Mouse (Mus musculus): ENCODE data around the gene Lipo3. TPM values are rescaled to one million over a fixed set of nuclear protein-coding genes. Genes with fewer than 3 reads are reported as not detected.
"Not testable (repeated sequence)": the region's sequence is repeated elsewhere in the genome, so short reads cannot be mapped to it uniquely, and the experiment has no call there.

Lipo3 gene
- 8.1 and 10.0 TPM in 2 replicates for polyA plus RNA-seq (2012; rRNA removed)

DNA sequence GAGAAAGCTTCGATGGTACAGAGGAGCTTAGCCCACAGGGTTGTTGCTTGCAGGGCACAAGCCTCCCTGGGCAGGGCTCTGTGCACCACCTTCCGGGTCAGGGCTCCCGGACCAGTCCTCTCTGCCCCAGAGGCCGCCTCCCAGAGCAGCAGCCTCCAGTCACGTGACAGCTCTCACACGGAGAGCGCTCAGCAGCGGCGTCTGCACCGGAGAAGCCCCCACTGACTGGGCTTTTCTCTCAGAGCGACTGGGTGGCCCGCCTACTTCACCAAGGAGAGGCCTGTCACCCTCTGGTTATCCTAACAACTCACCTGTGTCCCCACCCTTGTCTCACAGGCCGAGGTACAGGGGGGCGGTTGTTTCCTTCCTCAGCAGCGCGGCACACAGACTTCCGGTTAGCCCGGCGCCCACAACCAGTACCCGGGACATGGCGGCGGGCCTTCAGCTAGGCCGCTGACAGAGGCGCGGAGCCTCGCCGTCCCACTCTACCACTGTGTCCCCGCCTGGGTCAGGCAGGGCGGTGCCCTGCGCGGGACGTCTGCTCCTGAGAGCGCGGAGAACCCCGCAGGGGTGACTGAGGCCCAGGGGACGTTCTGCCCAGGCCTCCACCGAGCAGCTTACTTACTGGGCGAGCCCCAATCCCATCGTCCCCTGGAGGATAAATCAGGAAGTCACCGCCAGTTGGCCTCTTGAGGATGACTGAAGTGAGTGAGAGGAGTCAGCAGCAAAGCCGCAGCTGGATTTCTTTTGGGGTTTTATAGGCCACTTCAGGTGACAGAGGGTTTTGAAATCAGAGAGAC lies at the start of gene Lipo3:
Gene Lipo3 (minus strand): TSS at position 665 of the 800 bp plus-strand sequence.
- DNase-seq (ENCODE audit: low read depth), result peak; percentile 33

DNA sequence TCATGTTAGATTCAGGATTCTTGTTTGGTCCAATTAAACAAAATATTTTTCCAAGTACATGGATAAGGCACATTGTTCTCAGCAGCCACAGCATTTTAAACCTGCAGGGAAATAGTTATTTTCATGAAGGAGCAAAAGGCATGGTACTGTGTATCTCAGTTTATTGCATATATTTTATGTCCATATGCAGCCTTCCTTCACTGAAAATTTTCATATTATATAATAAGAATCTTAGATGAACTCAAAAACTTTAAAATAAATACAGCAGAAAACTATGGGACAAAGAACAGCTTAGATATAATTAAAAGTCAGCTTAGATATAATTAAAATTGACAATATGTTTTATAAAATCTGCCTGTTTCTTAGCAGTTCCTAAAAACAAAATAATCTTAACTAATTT lies 25.6 kb upstream of the Lipo3 start, which contains the start of gene Lipo1:
Gene Lipo1 (minus strand): TSS at position 101 of the 400 bp plus-strand sequence.
- DNase-seq (ENCODE audit: low read depth), result not testable (repeated sequence)

DNA sequence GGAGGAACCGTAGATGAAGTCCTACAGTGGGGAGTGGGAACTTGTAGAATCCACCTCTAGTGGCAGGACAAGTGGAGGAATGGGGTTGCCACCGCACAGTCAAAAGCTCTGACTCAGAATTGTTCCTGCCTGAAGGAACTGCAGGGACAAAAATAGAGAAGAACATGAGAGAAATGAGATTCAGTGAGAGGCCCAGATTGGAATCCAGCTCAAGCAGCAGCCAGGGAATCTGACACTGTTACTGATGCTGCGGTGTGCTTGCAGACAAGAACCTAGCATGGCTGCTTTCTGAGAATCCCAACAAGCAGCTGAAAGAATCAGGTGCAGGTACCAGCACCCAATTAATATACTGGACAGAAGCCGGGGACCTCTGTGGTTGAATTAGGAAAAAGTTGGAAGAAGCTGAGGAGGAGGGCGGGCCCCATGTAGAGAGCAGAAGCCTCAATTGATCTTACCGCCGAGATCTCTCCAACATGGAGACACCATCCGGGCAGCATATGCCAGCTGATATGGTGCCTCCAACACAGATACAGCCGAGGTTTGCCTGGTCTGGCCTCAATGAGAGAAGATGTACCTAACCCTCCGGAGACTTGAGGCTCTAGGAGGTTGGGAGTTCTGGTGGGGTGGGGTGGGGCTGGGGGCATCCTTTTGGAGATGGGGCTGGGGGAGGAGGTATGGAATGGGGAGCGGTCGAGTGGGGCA lies 25.0 kb upstream of the Lipo3 start:
- no peak for DNase-seq (ENCODE audit: low read depth)
- TF ChIP-seq POLR2A (IDR thresholded peaks at IDR 0.05; ENCODE audit: borderline replicate concordance, extremely low read depth, insufficient read depth, insufficient read length, poor library complexity, severe bottlenecking) (no peak), CTCF (IDR thresholded peaks at IDR 0.05; ENCODE audit: borderline replicate concordance, extremely low read depth, insufficient read depth, insufficient read length) (no peak)

DNA sequence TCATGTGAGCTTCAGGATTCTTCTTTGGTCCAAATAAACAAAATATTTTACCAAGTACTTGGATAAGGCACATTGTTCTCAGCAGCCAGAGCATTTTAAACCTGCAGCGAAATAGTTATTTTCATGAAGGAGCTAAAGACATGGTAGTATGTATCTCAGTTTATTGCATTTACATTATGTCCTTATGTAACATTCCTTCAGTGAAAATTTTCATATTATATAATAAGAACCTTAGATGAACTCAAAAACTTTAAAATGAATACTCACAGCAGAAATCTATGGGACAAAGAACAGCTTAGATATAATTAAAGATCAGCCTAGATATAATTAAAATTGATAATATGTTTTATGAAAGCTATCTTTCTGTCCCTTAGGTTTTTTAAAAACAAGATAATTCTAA lies 10.5 kb downstream of the Lipo3 start, which contains the start of gene Lipo2:
Gene Lipo2 (minus strand): TSS at position 101 of the 400 bp plus-strand sequence.
- not testable (repeated sequence) for DNase-seq (ENCODE audit: low read depth)

DNA sequence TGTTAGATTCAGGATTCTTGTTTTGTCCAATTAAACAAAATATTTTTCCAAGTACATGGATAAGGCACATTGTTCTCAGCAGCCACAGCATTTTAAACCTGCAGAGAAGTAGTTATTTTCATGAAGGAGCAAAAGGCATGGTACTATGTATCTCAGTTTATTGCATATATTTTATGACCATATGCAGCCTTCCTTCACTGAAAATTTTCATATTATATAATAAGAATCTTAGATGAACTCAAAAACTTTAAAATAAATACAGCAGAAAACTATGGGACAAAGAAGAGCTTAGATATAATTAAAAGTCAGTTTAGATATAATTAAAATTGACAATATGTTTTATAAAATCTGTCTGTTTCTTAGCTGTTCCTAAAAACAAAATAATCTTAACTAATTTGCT lies 136.6 kb downstream of the Lipo3 start, which contains the start of gene Gm8978:
Gene Gm8978 (minus strand): TSS at position 101 of the 400 bp plus-strand sequence.
- DNase-seq (ENCODE audit: low read depth), result not testable (repeated sequence)

DNA sequence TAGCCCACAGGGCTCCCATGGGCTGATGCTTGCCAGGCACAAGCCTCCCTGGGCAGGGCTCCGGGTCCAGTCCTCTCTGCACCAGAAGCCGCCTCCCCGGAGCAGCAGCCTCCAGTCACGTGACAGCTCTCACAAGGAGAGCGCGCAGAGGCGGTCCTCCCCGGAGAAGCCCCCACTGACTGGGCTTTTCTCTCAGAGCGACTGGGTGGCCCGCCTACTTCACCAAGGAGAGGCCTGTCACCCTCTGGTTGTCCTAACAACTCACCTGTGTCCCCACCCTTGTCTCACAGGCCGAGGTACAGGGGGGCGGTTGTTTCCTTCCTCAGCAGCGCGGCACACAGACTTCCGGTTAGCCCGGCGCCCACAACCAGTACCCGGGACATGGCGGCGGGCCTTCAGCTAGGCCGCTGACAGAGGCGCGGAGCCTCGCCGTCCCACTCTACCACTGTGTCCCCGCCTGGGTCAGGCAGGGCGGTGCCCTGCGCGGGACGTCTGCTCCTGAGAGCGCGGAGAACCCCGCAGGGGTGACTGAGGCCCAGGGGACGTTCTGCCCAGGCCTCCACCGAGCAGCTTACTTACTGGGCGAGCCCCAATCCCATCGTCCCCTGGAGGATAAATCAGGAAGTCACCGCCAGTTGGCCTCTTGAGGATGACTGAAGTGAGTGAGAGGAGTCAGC lies 172.0 kb downstream of the Lipo3 start:
- DNase-seq (ENCODE audit: low read depth), result peak; percentile 92

DNA sequence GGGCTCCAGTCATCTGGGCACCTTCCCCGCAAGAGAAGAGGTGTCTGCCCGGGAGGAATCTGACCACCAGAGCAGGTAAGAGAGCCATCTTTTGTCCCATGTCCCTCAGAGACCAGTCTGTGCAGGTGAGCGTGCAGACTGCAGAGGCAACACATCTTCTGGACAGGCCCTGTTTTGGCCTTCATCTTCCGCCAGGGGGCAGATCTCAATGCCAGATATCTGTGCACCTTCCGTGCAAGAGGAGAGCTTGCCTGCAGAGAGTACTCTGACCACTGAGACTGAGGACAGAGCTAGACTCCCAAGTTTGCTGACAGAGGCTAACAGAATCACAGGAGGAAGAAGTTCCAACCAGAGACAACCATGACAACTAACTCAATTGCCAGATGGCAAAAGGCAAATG lies 193.2 kb downstream of the Lipo3 start:
- not testable (repeated sequence) for DNase-seq (ENCODE audit: low read depth)

DNA sequence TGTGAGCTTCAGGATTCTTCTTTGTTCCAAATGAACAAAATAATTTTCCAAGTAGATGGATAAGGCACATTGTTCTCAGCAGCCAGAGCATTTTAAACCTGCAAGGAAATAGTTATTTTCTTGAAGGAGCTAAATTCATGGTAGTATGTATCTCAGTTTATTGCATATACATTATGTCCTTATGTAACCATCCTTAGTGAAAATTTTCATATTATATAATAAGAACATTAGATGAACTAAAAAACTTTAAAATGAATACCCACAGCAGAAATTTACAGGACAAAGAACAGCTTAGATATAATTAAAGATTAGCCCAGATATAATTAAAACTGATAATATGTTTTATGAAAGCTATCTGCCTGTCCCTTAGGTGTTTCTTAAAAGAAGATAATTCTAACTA lies 244.1 kb downstream of the Lipo3 start, which contains the start of gene Lipo4:
Gene Lipo4 (minus strand): TSS at position 101 of the 400 bp plus-strand sequence.
- TF ChIP-seq POLR2A (IDR thresholded peaks at IDR 0.05; ENCODE audit: borderline replicate concordance, extremely low read depth, insufficient read depth, insufficient read length, poor library complexity, severe bottlenecking) (no peak), CTCF (IDR thresholded peaks at IDR 0.05; ENCODE audit: borderline replicate concordance, extremely low read depth, insufficient read depth, insufficient read length) (no peak)
- no peak for DNase-seq (ENCODE audit: low read depth)

Other genes starting within 250 kb of the Lipo3 start
- gene Lipo4, start 244.2 kb downstream of the Lipo3 start, polyA plus RNA-seq (2012; rRNA removed), result not detected in 2 replicates
- not detected in 2 replicates for gene Gm8978, start 136.7 kb downstream of the Lipo3 start, polyA plus RNA-seq (2012; rRNA removed)
- gene Lipo2, start 10.6 kb downstream of the Lipo3 start, polyA plus RNA-seq (2012; rRNA removed), result 0.24 and 0.48 TPM in 2 replicates
- not detected in 2 replicates for gene Lipo1, start 25.5 kb upstream of the Lipo3 start, polyA plus RNA-seq (2012; rRNA removed)
- gene Lipf, start 199.2 kb upstream of the Lipo3 start, polyA plus RNA-seq (2012; rRNA removed), result not detected in 2 replicates
- gene Lipk, start 246.3 kb upstream of the Lipo3 start, polyA plus RNA-seq (2012; rRNA removed), result 0.05 TPM in 1 of 2 replicates, not detected in the other